Mouse (Mus musculus) embryonic fibroblast, embryonic 13.5 days (primary cell): ENCODE measurements around the gene 4931428F04Rik.

ENCODE experiments used
- CTCF ChIP-seq: IDR thresholded peaks from 2 replicates; pipeline ENCODE4 v1.5.1; 2011; ENCODE audit warnings: mild to moderate bottlenecking, control low read depth, low read length, moderate library complexity, borderline replicate concordance; ENCODE audit not compliant: insufficient read depth
- POLR2A ChIP-seq: IDR thresholded peaks from 2 replicates; pipeline ENCODE4 v1.6.1; 2011; ENCODE audit warnings: low read depth, mild to moderate bottlenecking, control low read depth, low read length, moderate library complexity

DNA sequence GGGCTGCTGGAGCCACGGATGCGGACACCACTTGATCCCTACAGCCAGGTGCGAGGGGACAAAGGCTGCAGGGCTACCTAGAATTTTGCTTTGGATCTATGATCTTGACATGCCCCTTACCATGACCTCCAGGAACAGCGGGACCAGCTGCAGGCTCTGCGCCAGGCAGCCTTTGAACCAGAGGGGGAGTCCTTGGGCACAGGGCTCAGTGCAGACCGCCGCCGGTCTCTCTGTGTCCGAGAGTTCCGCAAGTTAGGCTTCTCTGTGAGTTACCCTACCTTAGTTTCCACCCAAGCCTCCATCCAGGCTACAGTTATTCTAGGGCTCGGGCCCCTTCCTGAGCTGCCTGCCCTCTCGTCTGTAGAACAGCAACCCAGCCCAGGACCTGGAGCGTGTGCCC is 18.0 kb upstream of the 4931428F04Rik start:
- no peak for TF ChIP-seq POLR2A
- TF ChIP-seq CTCF = no peak
